Mouse (Mus musculus): ENCODE data around the gene Foxp2. TPM values are rescaled to one million over a fixed set of nuclear protein-coding genes. Genes with fewer than 3 reads are reported as not detected.

Foxp2 gene
- total RNA-seq, 2 experiments from 2014 or later: 2.9 to 5.9 TPM

DNA sequence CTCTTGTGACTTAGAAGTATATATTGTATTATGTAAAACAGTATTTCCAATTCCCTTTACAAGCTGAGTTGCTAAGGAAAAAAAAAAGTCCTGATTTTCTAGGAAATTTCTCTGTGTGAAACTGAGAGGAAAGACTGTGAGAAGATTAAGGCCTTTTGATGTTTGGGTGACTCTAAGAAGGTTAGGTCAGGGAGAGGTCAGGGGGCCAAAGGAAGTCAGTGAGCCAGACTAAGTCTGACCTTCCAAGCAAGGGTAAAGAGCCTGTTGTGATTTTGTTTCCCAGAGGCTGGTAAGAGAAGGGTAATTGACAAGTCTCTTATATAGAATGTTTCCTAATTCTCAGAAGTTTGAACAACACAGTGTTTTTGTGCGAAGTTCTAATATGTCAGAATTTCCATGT, 162.1 kb downstream of the Foxp2 start:
- no peak for DNase-seq (ENCODE audit: low spot score in 2 of 2)

DNA sequence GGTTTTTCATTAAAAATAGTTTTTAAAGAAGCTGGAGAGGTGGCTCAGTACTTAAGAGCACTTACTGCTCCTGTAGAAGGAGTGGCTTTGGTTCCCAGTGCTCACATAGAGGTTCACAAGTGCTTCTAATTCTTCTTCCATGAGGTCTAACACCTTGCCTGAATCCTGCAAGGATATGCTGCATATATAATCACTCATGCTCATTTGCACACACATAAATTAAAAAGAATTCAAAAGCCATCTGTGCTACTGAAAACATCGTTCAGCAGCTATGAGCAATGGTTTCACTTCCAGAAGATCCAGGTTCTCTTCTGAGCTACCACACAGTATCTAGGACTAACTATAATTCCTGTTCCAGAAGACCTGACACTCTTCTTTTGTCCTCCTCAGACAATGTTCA, 200.4 kb downstream of the Foxp2 start:
- no peak for DNase-seq (ENCODE audit: low spot score in 2 of 2)

DNA sequence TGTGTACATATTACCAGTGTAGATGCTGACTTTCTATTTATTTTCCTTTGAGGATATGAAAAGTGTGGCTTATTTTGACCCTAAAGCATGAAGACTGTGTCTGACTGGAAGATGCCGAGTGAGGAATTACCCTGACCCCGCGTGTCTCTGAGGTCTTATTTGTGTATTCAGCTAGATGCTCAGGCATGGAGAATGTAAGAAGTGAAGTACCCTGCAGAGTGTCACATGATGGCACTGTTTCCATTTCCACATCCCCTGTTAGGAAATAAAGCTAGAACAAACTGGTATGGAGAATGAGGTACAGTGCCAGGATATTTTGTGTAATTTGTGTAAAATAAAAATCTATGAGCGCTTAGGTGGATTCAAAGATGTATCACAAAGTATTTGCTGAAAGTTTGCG, 219.8 kb downstream of the Foxp2 start:
- no peak for DNase-seq (ENCODE audit: low spot score in 2 of 2)

DNA sequence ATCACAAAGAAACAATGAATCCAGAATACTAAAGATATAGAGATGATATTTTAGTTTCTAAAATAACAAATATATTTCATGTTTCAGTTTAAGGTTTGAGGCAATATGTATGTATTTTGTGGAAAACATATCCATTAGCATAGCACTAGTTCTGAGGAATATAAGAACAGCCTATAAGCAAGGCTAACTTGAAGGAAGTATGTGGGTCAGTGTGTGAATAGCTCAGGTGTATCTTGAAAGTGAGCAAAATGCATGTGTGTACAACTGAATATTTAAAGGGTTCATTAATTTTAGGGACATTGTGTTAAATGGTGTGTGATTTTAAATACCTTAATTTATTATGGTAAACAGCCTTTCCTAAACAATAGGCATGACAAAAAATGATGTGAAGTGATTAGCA, 220.2 kb downstream of the Foxp2 start:
- DNase-seq (ENCODE audit: low spot score in 2 of 2): no peak

DNA sequence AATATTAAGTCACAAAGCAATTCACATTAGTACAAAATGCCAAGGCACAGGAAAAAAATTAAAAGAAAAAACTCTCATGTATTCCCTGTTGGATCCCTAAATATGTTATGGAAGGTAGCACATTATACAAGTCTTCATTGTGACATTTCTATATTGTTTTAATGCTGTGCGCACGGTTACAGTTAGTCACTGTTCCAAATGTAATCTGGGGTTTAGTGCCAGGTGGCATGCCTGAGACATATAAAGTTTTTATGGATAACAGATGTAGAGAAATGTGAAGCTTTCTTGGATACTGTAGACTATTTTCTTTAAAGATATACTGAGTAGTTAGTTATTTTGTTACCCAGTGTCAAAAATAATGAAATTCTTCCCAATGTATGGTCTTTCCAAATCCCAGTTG, 229.0 kb downstream of the Foxp2 start:
- no peak for DNase-seq (ENCODE audit: low spot score in 2 of 2)

DNA sequence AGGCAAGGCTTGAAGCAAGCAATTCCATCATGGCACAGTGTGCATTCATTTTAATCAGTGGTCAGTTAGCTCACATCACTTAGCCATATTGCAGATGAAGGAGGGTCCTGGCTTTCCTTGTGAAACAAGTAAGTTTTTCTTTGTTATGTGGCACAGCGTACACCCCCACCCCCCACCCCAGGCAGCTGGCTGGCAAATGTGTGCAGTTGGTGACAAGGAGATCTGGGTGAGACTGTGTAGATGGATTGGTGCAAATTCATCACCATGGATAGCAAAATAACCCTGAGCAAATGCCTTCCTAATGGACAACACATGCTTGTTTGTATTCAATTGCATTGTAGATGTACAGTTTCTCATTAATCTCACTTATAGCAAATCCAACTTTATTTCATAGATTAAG, 240.9 kb downstream of the Foxp2 start:
- DNase-seq (ENCODE audit: low spot score in 2 of 2): no peak

DNA sequence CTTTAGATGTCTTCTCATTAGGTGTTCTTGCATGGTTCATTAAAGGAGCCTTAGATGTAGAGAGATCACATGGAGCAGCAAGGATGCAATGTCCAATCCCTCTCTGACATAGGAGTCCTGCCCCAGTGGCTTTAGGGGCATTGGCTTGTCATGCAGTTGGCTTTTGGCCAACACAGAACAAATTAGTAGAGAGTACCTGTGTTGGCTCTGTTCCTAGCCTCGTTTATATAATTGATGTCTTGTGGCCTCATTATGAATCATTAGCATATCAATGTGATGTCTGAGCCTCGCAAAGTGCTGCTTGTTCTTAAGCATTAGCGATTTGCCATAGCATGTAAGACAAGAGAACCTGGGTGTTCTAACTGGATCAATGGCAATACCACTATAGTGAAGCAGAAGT, 250.5 kb downstream of the Foxp2 start:
- DNase-seq (ENCODE audit: low spot score in 2 of 2): no peak

DNA sequence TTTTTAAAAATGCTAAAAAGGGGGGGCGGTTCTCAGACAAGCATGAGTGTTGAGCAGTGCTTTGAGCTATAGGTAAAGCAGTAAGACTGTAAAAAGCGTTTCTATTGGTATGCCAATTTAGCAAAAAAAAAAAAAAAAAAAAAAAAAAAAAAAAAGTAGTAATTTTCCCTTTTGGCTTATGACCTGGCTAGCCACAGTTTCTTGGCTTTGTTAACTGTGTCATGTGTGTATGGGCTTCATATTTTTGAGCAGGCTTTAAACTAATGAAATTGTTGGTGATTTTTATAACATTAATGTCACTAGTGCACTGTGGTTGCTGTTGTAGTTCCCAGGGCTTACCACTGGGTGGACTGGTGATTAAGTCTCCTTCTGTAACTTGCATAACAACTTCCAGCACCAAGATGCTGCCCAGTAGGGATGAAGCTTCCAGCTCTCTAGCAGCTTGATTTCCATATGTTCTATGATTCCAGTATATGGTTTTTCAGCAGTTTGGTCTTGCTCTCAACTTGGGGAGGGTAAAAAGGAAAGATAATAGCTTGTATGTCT, 262.4 kb downstream of the Foxp2 start:
- DNase-seq (ENCODE audit: low spot score in 2 of 2): no peak

DNA sequence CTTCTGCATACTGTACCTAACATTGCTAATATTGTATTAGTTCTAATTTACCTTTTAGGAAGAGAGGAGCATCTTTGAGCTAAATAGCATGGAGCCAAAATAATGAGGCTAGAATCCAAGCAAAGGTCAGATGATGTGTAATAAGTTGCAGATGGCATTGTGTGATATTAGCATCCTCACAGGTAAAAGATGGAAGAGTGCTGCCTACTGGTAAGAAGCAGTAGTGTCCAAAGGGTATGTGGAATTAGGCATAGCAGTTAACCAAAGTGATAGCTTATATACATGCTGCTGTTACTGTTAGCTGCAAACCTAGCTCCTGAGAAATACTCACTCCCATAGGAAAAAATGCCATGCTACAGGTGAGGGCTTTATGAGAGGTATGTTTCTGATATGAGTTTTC, 275.6 kb downstream of the Foxp2 start:
- DNase-seq (ENCODE audit: low spot score in 2 of 2): no peak

DNA sequence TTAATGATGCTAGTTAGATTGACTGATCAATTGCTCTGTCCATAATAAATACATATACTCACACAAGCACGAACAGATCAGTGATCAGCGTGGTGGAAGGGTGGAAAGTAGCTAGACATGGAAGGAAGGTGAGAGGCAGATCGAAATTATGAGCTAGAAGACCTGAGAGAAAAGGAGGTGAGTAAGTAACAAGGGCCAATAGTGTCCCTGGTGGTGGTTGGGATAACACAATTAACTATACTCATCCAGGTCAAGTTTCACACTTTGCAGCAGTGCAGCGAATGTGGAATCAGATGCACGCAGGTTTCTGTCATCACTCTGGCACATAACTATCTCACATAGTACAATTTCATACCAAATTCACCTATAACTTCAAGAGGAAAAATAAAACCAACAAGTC, 291.7 kb downstream of the Foxp2 start:
- DNase-seq (ENCODE audit: low spot score in 2 of 2): no peak

DNA sequence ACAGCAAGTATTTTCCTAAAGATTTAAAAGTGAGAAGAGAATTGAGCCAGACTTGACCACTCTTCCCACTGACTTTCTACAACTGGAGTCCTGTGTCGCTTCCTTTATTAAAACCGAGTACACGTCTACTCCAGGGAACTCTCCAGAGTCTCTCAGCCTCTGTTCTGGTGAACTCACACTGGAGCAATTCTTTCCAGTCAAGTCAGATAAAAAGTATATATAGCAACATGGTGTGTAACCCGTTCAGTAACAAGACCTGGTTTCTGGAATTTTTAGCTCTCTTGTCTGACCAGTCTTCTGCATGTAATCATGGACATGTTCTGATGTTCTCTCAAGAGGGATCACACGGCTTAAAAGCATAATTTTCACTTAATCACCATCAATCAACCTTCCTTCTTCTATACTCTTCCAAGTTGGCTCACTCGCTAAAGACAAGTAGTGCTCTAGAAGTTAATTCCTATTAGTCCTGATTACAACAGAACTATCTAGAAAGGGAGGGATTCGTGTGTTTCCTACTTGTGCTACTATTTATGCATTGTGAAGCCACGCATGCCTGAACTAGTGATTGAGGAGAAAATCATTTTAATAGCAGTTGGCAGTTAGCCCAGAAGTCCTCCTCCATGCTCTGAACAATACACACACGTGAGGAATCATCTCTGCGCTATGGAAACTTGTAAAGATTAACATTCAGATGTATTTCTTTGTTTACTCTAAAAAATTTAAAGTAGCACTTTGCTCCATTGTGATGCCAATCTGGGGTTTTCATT, 341.2 kb downstream of the Foxp2 start:
- DNase-seq (ENCODE audit: low spot score in 2 of 2): no peak

DNA sequence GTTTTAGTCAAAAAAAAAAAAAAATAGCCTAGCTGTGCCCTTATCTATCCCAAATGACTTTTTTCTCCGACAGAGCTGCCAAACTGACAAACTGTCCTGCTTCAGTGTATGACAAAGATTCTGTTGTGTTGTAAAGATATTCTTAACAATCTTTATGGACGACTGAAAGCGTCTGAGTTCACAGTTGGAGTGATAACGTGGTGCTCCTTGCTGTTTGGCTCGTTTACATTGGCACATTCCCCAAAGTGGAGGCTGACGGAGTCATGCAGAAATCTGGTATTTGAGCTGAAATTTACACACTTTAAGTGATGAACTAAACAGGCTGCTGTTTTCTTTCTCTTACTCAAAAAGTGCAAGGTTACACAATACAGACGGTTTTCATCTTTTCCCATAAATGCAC, 356.2 kb downstream of the Foxp2 start:
- no peak for DNase-seq (ENCODE audit: low spot score in 2 of 2)

DNA sequence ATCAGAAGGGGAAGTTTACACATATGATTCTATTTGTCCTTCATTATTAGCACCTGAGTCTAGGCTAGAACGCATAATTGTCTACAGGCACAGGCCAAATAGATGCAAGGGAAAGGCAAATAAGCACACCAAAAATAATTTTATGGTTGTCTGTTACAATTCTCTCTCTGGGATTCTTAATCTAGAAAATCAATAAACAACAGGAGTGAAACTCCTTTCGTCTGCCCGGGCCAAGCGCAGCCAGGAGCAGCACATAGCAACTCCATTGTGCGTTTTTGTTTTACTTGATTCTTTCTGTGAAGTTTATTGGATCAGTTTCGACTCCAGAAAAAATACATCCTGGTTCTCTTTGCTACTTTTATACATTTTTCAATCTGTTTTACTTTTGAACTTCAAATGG, 356.7 kb downstream of the Foxp2 start:
- DNase-seq (ENCODE audit: low spot score in 2 of 2): no peak

DNA sequence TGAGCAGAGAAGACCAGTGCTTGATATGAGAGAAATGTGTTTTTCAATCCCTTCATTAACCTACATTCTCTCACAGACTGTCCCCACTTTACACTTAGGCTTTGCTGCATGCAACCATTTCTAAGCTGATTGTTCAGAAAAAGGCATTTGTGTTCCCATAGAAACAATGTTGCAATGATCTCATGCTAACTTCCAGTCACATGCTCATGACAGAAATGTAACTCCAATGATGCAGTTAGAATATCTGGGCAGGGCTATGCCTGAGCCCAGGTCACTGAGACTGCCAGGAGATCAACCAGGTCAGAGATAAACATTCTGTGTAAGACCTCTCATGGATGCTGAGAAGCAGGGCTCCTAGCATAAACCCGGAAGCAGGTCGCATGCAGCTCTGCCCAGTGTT, 367.0 kb downstream of the Foxp2 start:
- no peak for DNase-seq (ENCODE audit: low spot score in 2 of 2)

DNA sequence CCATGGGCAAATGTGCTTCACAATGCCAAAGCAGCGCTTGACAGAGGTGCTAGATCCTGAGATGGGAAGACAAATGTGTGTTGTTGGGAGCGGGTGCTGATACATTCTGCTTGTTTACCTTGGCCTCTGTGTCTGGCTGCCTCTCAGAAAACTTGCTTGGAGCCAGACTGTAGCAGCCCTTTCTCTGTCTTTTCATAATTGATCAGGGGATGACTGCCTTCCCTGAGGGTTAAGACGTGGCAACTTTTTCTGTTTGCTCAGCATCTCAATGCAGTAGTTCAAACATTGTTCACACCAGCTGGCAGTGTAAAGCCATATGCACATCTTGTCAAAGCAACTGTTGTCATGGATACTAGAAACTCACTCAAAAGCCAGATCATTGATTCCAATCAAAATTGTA, 384.1 kb downstream of the Foxp2 start:
- peak in 1 of 2 experiments; percentile 13 for DNase-seq (ENCODE audit: low spot score in 2 of 2)

DNA sequence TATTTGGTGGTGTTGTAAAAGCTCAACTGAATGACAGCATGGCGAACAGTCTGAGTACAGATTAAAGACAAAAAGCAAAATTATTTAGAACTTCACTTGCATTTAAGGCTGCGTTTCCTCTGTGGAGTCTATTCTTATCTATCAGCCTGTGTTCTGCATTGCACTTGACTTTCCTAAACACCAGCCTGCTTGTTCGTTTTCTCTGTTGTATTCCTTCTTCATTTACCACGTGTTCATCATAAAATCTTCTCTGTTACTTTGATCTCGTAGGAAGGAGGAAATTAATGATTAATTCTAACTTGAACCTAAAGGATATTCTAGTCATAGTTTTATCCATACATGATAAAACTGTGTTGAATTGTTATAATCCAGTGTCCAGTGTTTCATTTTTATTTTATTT, 392.9 kb downstream of the Foxp2 start:
- no peak for DNase-seq (ENCODE audit: low spot score in 2 of 2)

DNA sequence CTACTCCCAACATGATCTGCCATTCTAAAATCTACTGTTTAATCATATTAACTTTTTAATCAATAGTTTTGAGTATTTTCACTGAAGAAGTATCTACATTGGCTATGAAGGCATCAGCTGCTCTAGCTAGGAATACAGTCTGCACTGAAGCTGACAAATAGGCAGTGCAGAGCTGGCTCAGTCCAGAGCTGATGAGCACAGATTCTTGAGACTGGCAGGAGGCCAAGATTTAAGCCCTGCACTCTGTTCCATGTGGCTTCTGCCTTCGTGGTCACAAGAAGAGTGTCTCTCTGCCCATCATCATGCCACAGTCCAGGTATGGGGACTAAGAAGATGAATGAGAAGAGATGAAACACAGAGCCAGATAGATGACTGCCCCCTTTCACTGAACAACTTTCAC, 398.1 kb downstream of the Foxp2 start:
- DNase-seq (ENCODE audit: low spot score in 2 of 2): no peak

DNA sequence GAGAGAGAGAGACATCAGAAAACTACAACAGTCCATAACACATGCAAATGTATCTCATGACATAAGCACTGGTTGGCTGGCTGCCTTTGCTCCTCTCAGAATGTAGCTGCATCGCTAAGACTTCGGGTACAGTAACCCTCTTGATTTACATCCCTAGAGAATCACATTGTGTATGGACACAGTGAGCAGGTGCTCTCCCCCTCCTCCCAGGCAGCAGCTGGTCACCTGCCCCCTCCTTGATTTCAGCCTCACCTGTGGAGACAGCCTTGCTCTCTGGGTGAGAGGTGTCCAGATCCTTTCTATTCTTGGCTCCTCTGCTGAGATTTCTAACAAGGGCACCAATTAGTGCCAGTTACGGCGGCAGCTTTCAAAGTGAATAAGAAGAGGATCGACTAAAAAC, 409.5 kb downstream of the Foxp2 start:
- no peak for DNase-seq (ENCODE audit: low spot score in 2 of 2)

DNA sequence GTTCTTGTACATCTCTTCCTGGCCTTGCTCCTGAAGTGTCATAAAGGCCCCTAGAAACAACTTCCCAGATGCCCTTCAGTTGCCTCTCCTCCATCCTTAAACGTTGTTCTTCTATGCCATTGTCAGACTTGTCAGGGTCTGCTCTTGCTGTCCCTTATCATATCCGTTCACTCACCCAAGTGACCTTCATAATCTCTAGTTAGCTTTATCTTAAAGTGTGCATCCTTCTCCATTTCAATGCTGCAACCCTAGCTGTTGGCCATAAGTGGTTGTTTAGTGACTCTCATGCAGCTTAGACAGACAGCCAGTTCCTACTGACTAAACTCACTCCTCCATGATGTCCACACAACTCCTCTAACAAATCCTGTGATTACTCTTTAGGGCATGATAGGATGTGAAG, 415.8 kb downstream of the Foxp2 start:
- no peak for DNase-seq (ENCODE audit: low spot score in 2 of 2)

DNA sequence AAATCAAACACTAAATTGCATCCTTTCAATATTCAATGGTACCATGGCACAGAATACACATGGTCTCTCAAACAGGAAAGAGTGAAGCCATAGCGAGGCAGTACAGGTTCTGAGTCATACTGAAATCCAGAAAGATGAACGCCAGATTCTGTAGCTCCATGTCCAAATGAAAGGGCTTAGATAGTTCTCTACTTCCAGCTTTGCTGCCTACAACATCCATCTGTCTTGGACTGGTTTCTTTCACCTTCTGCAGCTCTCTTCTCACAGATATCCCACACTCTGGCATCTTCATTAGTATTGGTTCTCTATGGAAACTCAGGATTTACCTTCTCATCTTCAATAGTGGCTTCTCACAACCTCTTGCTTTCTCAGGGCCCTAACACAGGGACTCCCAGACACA, 417.2 kb downstream of the Foxp2 start:
- DNase-seq (ENCODE audit: low spot score in 2 of 2): no peak

DNA sequence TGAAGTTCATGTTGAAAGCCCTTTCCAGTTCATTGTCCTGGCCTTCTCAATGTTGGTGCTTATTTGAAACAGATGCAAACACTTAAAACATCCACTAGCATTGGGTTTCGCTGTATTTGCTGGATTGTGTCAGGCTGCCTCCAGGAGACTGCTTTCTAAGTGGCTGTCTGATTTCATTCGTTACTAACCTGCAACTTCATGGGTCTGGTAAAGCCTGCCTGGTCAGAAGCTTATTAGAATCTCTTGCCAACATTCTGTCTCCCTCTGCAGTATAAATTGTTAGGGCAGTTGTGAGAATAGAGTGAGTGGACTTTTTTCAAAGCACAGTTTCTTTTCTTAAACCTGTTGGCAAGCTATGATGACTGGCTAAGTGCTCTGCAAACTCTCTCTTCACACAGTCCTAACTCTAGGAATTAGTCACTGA, 420.4 kb downstream of the Foxp2 start:
- no peak for DNase-seq (ENCODE audit: low spot score in 2 of 2)

DNA sequence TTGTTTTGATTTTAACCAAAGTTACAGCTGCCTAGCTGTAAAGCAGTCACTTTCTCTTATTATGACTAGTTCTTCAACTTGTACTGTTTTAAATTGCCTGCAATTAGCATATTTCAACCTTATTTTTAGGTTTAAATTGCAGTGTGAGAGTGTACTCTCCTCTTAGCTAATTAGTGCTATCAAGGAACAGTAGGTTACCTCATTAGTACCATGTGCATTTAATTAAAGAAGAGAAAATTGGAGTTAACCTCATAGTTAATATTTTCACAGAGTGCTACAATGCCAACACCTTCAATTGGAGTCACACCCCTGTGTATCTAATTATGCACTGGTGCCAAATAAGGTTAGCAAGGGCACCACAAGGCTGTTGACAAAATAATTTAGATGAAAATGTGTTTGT, 421.9 kb downstream of the Foxp2 start:
- no peak for DNase-seq (ENCODE audit: low spot score in 2 of 2)

DNA sequence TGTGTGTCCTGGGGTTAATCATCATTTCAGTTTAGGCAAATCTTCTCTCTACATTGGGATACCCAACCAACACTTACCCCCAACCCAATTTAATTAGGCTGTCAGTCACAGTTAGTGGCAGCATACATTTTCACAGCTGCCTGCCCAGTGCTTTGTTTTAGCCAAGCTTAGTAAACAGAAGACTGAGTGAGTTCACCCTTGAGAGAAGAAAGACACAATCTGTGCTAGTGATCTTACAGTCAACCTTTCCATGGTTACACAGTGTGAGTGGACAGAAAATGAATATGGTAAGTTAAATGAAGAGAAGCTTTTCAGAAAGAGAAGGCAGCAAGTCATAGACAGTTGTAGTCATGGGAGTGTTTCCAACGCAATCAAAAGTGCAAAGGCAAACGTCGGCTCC, 446.6 kb downstream of the Foxp2 start:
- DNase-seq (ENCODE audit: low spot score in 2 of 2): no peak

Data from layer of hippocampus, postnatal 10 days (tissue).